Mouse (Mus musculus) erythroblast, embryonic 14.5 days (primary cell): Measurements from ENCODE around the gene 2010111I01Rik. TPM values are rescaled to one million over a fixed set of nuclear protein-coding genes. Genes with fewer than 3 reads are reported as not detected.

Source experiments
- H3K27me3 ChIP-seq: 2 replicates; pipeline ENCODE4 v1.6.1; 2012; ENCODE audit warnings: inconsistent platforms; ENCODE audit not compliant: control insufficient read depth
- H3K36me3 ChIP-seq: 2 replicates; pipeline ENCODE4 v1.6.1; 2012; ENCODE audit warnings: mild to moderate bottlenecking, inconsistent platforms; ENCODE audit not compliant: control insufficient read depth
- H3K4me1 ChIP-seq: 2 replicates; pipeline ENCODE4 v1.6.1; 2012; ENCODE audit warnings: inconsistent platforms; ENCODE audit not compliant: control insufficient read depth
- H3K4me3 ChIP-seq: replicated peaks from 2 replicates; pipeline ENCODE3; 2012; ENCODE audit warnings: moderate library complexity, mild to moderate bottlenecking, inconsistent platforms
- H3K9me3 ChIP-seq: 2 replicates; pipeline ENCODE4 v1.6.1; 2012; ENCODE audit warnings: low read length, inconsistent platforms, mixed read lengths; ENCODE audit not compliant: control insufficient read depth
- GATA1 ChIP-seq: IDR thresholded peaks from 2 replicates; pipeline ENCODE4 v1.6.1; 2012; ENCODE audit warnings: low read length, inconsistent platforms, mixed read lengths
- TAL1 ChIP-seq: IDR thresholded peaks from 3 replicates; pipeline ENCODE4 v1.6.1; 2012; ENCODE audit warnings: low read length, inconsistent platforms, mixed read lengths
- polyA plus RNA-seq: library from polyadenylated mRNA; stranded (reverse); fragments of >175 nt; gene quantifications from 2 replicates; pipeline ENCODE4 v1.2.3, GENCODE M21; 2012

The 2010111I01Rik gene
- polyA plus RNA-seq, 1 experiment, result 2.2 TPM

- TF ChIP-seq GATA1 (no peak), TAL1 (no peak)
- Histone ChIP-seq H3K36me3 (peaks cover 29% of the 10 kb centered on the region), H3K27me3 (no peaks in the 10 kb centered on the region), H3K4me3 (no peak overlapping the region), H3K9me3 (no peaks in the 10 kb centered on the region), H3K4me1 (peaks cover 10% of the 10 kb centered on the region)
Measured at GRCm38 (mm10) chr13:63323286-63324075, 358.8 kb downstream of the 2010111I01Rik start.

- H3K4me1 ChIP-seq, result peaks cover 10% of the 10 kb centered on the region
- TF ChIP-seq TAL1 (no peak), GATA1 (no peak)
- no peak overlapping the region for H3K4me3 ChIP-seq
- peaks cover 37% of the 10 kb centered on the region for H3K36me3 ChIP-seq
- H3K27me3 ChIP-seq, result no peaks in the 10 kb centered on the region
- no peaks in the 10 kb centered on the region for H3K9me3 ChIP-seq
Measured at GRCm38 (mm10) chr13:63324311-63324710, 359.6 kb downstream of the 2010111I01Rik start.

DNA sequence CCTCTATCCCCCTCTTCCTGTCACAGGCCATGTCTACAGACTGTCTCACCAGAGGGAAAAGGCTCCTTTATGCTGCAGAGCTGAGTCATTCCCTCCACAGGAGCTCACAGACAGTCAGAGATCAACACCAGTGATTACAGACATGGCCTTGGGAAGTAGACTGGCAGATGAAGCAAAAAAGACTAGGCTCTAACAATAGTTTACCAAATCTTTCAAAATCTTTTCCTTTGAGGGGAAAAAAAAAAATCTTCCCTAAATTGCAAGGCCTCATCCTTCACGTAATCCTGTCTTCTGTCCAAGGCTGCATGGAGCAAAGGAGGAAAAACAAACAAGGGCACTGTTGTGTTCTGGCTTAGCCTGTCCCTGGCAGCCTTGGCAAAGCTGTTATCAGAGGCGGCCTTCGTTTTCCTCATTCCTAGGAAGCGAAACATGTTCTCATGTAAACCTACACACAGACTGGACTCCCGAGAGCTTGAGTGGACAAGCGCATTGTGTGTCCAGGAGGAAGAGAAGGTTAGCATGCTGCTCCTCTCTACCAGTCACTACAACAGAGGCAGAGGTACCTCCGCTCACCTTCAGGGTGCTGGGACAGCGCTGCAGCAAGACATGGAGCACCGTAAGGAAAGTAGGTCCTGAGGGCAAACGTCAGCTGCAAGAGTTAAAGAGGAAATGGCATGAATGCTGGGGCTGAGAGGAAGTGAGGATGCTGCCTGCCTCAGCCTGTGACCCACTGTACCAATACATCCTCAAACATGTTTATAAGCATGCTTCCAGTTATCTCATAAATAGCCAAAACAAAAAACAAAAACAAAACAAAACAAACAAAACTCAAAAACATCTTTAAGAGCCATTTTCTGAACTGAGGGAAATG, 360.5 kb downstream of the 2010111I01Rik start:
- no peaks in the 10 kb centered on the region for H3K27me3 ChIP-seq
- peaks cover 10% of the 10 kb centered on the region for H3K4me1 ChIP-seq
- no peak overlapping the region for H3K4me3 ChIP-seq
- peaks cover 46% of the 10 kb centered on the region for H3K36me3 ChIP-seq
- TF ChIP-seq GATA1, result peak; percentile 27; the same call in 1 of the 2 replicates
- no peak for TF ChIP-seq TAL1
- H3K9me3 ChIP-seq, result no peaks in the 10 kb centered on the region

DNA sequence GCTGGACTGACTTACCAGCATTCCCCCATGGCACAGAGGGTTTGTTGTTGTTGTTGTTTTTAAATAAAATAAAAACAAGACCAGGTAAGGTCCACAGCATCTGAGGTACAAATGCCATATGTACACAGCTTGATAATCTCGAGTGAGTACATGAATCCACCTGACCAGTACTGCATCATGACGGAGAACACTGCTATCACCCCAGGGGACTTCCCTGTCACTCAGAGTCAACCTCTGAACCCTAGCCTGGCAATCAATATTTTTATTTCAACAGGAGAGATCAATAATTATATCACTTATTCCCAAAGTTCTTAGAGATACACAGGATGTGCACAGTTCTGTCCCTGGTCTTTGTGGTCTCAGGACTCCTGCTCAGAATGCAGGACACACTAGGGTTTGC, 361.3 kb downstream of the 2010111I01Rik start:
- peaks cover 10% of the 10 kb centered on the region for H3K4me1 ChIP-seq
- no peak overlapping the region for H3K4me3 ChIP-seq
- peaks cover 48% of the 10 kb centered on the region for H3K36me3 ChIP-seq
- H3K9me3 ChIP-seq, result no peaks in the 10 kb centered on the region
- H3K27me3 ChIP-seq, result no peaks in the 10 kb centered on the region
- TF ChIP-seq TAL1 (no peak), GATA1 (no peak)

DNA sequence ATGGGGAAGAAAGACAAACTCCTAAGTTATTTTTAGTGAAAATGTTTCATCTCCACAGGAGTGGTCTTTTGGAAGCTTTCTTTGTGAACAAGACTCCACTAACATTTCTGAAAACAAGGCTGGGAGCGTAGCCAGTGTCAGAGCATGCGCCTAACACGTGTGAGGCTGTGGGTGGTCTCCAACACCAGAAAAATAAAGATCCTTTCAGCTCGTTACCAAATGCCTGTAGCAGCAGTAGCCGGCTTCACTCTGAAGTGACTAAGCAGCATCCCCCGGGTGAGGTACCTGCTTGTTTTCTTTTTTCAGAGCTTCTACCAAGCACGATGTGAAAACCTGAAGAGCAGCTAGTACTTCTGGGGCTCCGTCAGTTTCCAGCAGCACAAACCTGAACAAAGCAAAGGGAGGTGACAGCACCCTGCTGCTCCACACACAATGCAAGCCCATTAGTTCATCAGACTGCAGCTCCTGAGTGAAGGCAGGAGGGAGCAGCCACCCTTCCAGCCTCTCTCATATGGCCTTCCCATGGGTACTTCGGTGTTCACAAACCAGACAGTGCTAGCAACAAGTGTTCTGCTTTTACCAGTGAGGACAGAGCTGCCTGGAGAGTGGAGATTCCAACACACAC, 365.7 kb downstream of the 2010111I01Rik start:
- Histone ChIP-seq H3K27me3 (no peaks in the 10 kb centered on the region), H3K9me3 (no peaks in the 10 kb centered on the region), H3K4me1 (peaks cover 2% of the 10 kb centered on the region), H3K36me3 (peaks cover 27% of the 10 kb centered on the region), H3K4me3 (no peak overlapping the region)
- TF ChIP-seq GATA1, result no peak
- TF ChIP-seq TAL1, result no peak

- H3K9me3 ChIP-seq, result no peaks in the 10 kb centered on the region
- H3K36me3 ChIP-seq, result peaks cover 27% of the 10 kb centered on the region
- no peak overlapping the region for H3K4me3 ChIP-seq
- no peaks in the 10 kb centered on the region for H3K27me3 ChIP-seq
- H3K4me1 ChIP-seq, result no peaks in the 10 kb centered on the region
- TF ChIP-seq GATA1 (no peak), TAL1 (no peak)
Measured at GRCm38 (mm10) chr13:63331379-63331778, 366.7 kb downstream of the 2010111I01Rik start.

DNA sequence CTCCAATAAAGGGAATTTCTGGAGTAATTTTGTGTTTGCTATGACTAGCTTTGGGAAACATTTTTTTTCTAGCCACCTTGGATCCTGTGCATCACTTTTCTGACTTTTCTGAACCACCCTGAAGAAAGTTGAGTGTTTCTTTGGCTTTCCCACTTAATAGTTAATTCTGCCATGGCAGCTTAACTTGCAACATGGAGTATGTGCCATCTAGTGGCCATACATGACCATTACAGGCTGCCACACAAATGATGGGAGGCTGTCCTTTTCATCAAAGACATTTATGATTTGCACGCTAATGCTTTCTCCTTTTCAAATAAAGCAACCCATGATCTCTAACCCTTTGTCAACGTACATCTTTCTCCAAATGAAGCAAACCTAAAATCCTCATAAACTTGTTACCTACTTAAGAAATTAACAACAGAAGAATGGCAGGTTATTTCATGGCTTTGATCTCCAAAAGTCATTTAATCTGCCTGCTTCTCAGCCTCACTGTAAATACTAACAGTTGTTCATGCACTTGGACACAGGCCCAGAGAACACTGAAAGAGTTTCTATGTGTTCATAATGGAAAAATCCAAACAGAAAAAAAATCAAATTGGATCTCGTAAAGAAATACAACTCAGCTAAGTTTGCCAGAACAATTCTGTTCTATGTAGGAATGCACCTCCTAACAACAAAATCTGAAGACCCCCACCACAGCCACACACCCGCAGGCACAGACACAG, 368.0 kb downstream of the 2010111I01Rik start:
- TF ChIP-seq TAL1 (no peak), GATA1 (no peak)
- H3K4me3 ChIP-seq, result no peak overlapping the region
- H3K4me1 ChIP-seq, result peaks cover 3% of the 10 kb centered on the region
- H3K9me3 ChIP-seq, result no peaks in the 10 kb centered on the region
- H3K27me3 ChIP-seq, result no peaks in the 10 kb centered on the region
- peaks cover 31% of the 10 kb centered on the region for H3K36me3 ChIP-seq

DNA sequence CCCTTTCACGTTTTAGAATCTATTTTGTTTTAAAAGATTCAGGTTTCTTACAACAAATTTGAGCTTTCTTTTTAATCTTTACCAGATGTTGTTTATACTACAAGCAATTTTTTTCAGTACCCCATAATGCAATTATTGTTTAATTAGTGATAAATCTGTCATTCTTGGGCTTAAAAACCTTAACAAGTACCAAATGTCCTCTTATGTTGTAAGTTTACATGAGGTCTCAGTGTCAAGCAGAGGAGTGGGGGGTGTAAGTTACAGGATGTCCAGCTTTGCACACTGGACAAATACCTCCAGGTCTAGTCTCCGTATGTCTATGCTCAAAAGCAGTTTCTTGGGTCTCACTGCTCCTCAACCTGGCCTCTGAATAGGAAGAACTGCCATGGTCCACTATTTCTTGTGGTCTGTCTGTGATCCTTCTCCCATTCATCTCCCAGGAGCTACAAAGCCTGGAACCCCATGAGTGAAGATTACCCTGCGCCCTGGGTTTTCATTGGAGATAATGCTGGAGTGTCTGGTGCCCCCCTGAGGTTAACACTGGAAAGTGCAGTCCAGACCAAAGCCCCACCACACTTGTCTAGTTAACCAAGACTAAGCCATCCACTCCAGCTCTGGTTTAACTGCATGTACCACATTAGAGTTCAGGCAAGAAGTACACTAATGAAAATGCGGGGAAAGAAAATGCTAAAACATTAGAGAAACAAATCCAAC, 370.9 kb downstream of the 2010111I01Rik start:
- peaks cover 10% of the 10 kb centered on the region for H3K36me3 ChIP-seq

More for the DNA sequence above, 370.9 kb downstream of the 2010111I01Rik start:
- Histone ChIP-seq H3K27me3 (no peaks in the 10 kb centered on the region), H3K9me3 (no peaks in the 10 kb centered on the region), H3K4me1 (peaks cover 3% of the 10 kb centered on the region), H3K4me3 (no peak overlapping the region)
- TF ChIP-seq TAL1 (no peak), GATA1 (no peak)
